In the genomic region with DNA sequence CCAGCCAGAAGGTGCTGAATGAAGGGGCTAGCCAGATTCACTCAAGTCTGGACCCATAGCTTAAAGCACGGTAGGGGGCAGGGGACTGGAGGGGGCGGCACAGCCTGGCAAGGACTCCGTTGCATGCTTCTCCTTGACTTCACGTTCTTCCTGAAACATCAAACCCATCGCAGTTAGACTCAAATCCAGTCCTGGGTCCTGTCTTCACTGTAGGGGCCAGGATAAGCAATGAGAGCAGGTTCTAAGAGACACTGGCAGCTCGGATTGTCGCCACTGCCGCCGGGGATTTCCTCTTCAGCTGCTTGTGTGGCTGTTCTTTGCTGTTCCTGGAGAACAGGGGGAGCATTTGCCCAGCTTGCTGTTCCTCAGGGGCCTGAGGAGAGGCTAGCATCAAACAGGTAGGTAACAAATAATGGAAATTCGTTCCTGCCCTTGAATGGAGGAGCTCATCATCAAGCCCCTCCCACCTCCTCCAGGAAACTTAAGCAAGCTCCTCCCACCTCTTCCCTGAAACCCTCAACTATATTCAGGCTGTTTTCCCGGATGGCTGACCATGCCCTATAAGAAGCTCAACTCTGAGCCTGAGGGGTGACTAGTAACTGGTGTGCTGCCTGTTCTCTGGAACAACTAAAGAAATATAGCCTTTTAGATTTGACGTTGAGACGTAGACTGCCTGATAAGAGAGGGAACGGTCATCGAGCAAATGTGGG, we compare ENCODE assay signal across 8 mouse cellular contexts. TPM values are rescaled to one million over a fixed set of nuclear protein-coding genes. Genes with fewer than 3 reads are reported as not detected.
DNase-seq lines count a peak whose midpoint lies in the region; ATAC-seq and TF ChIP-seq lines count a peak whose summit lies in the region.

No protein-coding gene starts in this region.

- H3K27me3 ChIP-seq in liver, embryonic 11.5 days (replicated peaks; ENCODE audit: control insufficient read depth, insufficient read depth, low read length), result no peaks in the 10 kb centered on the region
- H3K27me3 ChIP-seq in heart, postnatal 0 days (ENCODE audit: control insufficient read depth, insufficient read depth, low read length), result no peaks in the 10 kb centered on the region
- no peaks in the 10 kb centered on the region for H3K27me3 ChIP-seq in liver, embryonic 13.5 days
- no peaks in the 10 kb centered on the region for H3K27me3 ChIP-seq in stomach, embryonic 14.5 days (ENCODE audit: control insufficient read depth, insufficient read depth, low read length)

- no peak overlapping the region for H3K27ac ChIP-seq in liver, embryonic 11.5 days (ENCODE audit: low read depth, low read length)
- no peak overlapping the region for H3K27ac ChIP-seq in heart, postnatal 0 days (ENCODE audit: low read depth)
- no peak overlapping the region for H3K27ac ChIP-seq in liver, embryonic 13.5 days
- H3K27ac ChIP-seq in stomach, embryonic 14.5 days (ENCODE audit: low read length), result no peak overlapping the region

- TF ChIP-seq EP300 in heart, postnatal 0 days (IDR thresholded peaks at IDR 0.05; ENCODE audit: low read depth), result no peak

- TF ChIP-seq CTCF in heart, postnatal 0 days (IDR thresholded peaks at IDR 0.05; ENCODE audit: low read depth), result no peak

- ATAC-seq in liver, embryonic 11.5 days (replicated peaks; ENCODE audit: low FRiP score), result no peak
- ATAC-seq in heart, postnatal 0 days (ENCODE audit: insufficient read depth, low read depth), result no peak
- ATAC-seq in liver, embryonic 13.5 days (ENCODE audit: low read depth), result no peak
- ATAC-seq in stomach, embryonic 14.5 days (ENCODE audit: insufficient number of reproducible peaks, insufficient read depth, low FRiP score, low read depth), result no peak

- peak overlapping the region; percentile 57 for H3K4me2 ChIP-seq in liver, embryonic 11.5 days
- peak overlapping the region; percentile 59 for H3K4me2 ChIP-seq in heart, postnatal 0 days (ENCODE audit: low read depth, low read length)
- H3K4me2 ChIP-seq in liver, embryonic 13.5 days, result peak overlapping the region; percentile 44
- H3K4me2 ChIP-seq in stomach, embryonic 14.5 days (replicated peaks; ENCODE audit: low read depth, low read length), result peak overlapping the region; percentile 39

- H3K9ac ChIP-seq in liver, embryonic 11.5 days (ENCODE audit: low read depth, low read length), result no peak overlapping the region
- no peak overlapping the region for H3K9ac ChIP-seq in heart, postnatal 0 days (replicated peaks; ENCODE audit: low read depth, low read length)
- no peak overlapping the region for H3K9ac ChIP-seq in liver, embryonic 13.5 days
- H3K9ac ChIP-seq in stomach, embryonic 14.5 days (replicated peaks; ENCODE audit: low read depth, low read length), result no peak overlapping the region

- no peaks in the 10 kb centered on the region for H3K36me3 ChIP-seq in liver, embryonic 11.5 days (ENCODE audit: control insufficient read depth, insufficient read depth, low read length)
- no peaks in the 10 kb centered on the region for H3K36me3 ChIP-seq in heart, postnatal 0 days (replicated peaks; ENCODE audit: control insufficient read depth, insufficient read depth, low read length)
- no peaks in the 10 kb centered on the region for H3K36me3 ChIP-seq in liver, embryonic 13.5 days
- no peaks in the 10 kb centered on the region for H3K36me3 ChIP-seq in stomach, embryonic 14.5 days (ENCODE audit: control insufficient read depth, insufficient read depth, low read length)

- 29% methylated on average over 15 of the region's 15 CpGs for WGBS in liver, embryonic 11.5 days
- 8% methylated on average over 15 of the region's 15 CpGs for WGBS in heart, postnatal 0 days
- whole genome bisulfite sequencing in liver, embryonic 13.5 days (ENCODE audit: insufficient replicate concordance), result 28% methylated on average over 15 of the region's 15 CpGs
- 23% methylated on average over 15 of the region's 15 CpGs for WGBS in stomach, embryonic 14.5 days

- H3K4me3 ChIP-seq in liver, embryonic 11.5 days (ENCODE audit: low read depth, low read length), result peak overlapping the region; percentile 21; the same call in 1 of the 2 replicates
- H3K4me3 ChIP-seq in heart, postnatal 0 days (ENCODE audit: low read depth, low read length), result peak overlapping the region; percentile 33
- peak overlapping the region; percentile 10 for H3K4me3 ChIP-seq in liver, embryonic 13.5 days (replicated peaks)
- H3K4me3 ChIP-seq in stomach, embryonic 14.5 days (ENCODE audit: low read depth, low read length), result peak overlapping the region; percentile 18

- no peaks in the 10 kb centered on the region for H3K4me1 ChIP-seq in liver, embryonic 11.5 days (replicated peaks; ENCODE audit: control insufficient read depth, insufficient read depth, low read length)
- 0 out of 2 replicates have a peak, but pooled peaks cover 5% of the 10 kb centered on the region for H3K4me1 ChIP-seq in heart, postnatal 0 days (ENCODE audit: control insufficient read depth, insufficient read depth)
- no peaks in the 10 kb centered on the region for H3K4me1 ChIP-seq in liver, embryonic 13.5 days (replicated peaks)
- no peaks in the 10 kb centered on the region for H3K4me1 ChIP-seq in stomach, embryonic 14.5 days (ENCODE audit: control insufficient read depth, insufficient read depth, low read length)

- no peak for DNase-seq in liver, embryonic 11.5 days (ENCODE audit: low spot score)
- no peak for DNase-seq in liver
- peak; percentile 41 for DNase-seq in heart, postnatal 0 days (ENCODE audit: low spot score)
- no peak for DNase-seq in liver, embryonic 13.5 days
- DNase-seq in urinary bladder, postnatal 25 days (ENCODE audit: low spot score), result no peak
- no peak for DNase-seq in gastrocnemius, postnatal 10 days
- no peak for DNase-seq in right cerebral cortex, postnatal 36 days (ENCODE audit: low spot score in 2 of 2)

- H3K9me3 ChIP-seq in liver, embryonic 11.5 days (ENCODE audit: control insufficient read depth, low read length), result no peaks in the 10 kb centered on the region
- H3K9me3 ChIP-seq in heart, postnatal 0 days (replicated peaks; ENCODE audit: control insufficient read depth, low read length), result no peaks in the 10 kb centered on the region
- no peaks in the 10 kb centered on the region for H3K9me3 ChIP-seq in liver, embryonic 13.5 days (replicated peaks)
- H3K9me3 ChIP-seq in stomach, embryonic 14.5 days (ENCODE audit: control insufficient read depth, low read depth, low read length), result no peaks in the 10 kb centered on the region

RNA-seq across cellular contexts. Expression of a gene that starts 18.3 kb away (rescaled TPM):
- polyA plus RNA-seq in liver, embryonic 11.5 days (2014; fragmentation: Nextera tagmentation; extraction: Ambion mirVana), result not detected in 2 replicates
- not detected in 2 replicates for total RNA-seq in heart, postnatal 0 days (2014; rRNA removed; ENCODE audit: low replicate concordance)
- not detected in 2 replicates for polyA plus RNA-seq in heart, postnatal 0 days (2015; fragmentation: Nextera tagmentation; extraction: Ambion mirVana)
- polyA plus RNA-seq in liver, embryonic 13.5 days (2015; fragmentation: Nextera tagmentation; extraction: Ambion mirVana), result not detected in 2 replicates
- not detected in 2 replicates for polyA plus RNA-seq in stomach, embryonic 14.5 days (2014; fragmentation: Nextera tagmentation; extraction: Ambion mirVana)
- total RNA-seq in gastrocnemius, postnatal 10 days (2021), result not detected

RNA-seq across cellular contexts. Expression of a gene that starts 31.9 kb away (rescaled TPM):
- polyA plus RNA-seq in liver, embryonic 11.5 days (2014; fragmentation: Nextera tagmentation; extraction: Ambion mirVana), result not detected in 2 replicates
- not detected in 2 replicates for total RNA-seq in heart, postnatal 0 days (2014; rRNA removed; ENCODE audit: low replicate concordance)
- not detected in 2 replicates for polyA plus RNA-seq in heart, postnatal 0 days (2015; fragmentation: Nextera tagmentation; extraction: Ambion mirVana)
- not detected in 2 replicates for polyA plus RNA-seq in liver, embryonic 13.5 days (2015; fragmentation: Nextera tagmentation; extraction: Ambion mirVana)
- polyA plus RNA-seq in stomach, embryonic 14.5 days (2014; fragmentation: Nextera tagmentation; extraction: Ambion mirVana), result not detected in 2 replicates
- total RNA-seq in gastrocnemius, postnatal 10 days (2021), result not detected

RNA-seq across cellular contexts. Expression of a gene that starts 45.6 kb away (rescaled TPM):
- not detected in 2 replicates for polyA plus RNA-seq in liver, embryonic 11.5 days (2014; fragmentation: Nextera tagmentation; extraction: Ambion mirVana)
- not detected in 2 replicates for total RNA-seq in heart, postnatal 0 days (2014; rRNA removed; ENCODE audit: low replicate concordance)
- not detected in 2 replicates for polyA plus RNA-seq in heart, postnatal 0 days (2015; fragmentation: Nextera tagmentation; extraction: Ambion mirVana)
- polyA plus RNA-seq in liver, embryonic 13.5 days (2015; fragmentation: Nextera tagmentation; extraction: Ambion mirVana), result not detected in 2 replicates
- polyA plus RNA-seq in stomach, embryonic 14.5 days (2014; fragmentation: Nextera tagmentation; extraction: Ambion mirVana), result not detected in 2 replicates
- not detected for total RNA-seq in gastrocnemius, postnatal 10 days (2021)
